Mouse (Mus musculus): ENCODE measurements at regions not wholly inside any gene's neighbourhood (a gene's known extent, or its start where the extent isn't known, plus 50 kb on each side); places are given as distances from the start of the nearest gene placed in this dataset.

DNA sequence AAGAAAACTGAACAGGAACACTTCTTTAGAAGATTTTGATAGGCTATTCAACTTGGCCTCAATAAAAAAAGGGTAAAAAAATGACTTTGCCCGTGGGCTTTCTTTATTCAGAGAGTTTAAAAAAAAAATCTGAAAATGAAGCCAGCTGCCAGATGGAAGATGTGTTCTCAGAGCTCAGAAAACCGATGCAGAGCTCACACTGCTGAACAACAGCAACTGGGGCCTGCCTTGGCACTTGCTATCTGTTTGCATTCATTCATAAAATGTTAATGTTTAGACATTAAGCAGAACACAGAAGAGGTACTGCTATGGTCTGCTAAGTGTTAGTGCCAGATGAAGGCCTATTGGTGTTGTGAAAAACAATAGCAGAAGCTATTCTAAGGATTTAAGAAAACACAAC, 173.8 kb upstream of the Smc2 start:
- no peak for DNase-seq

- no peak for DNase-seq
Measured at GRCm38 (mm10) chr4:52282458-52282857, 156.6 kb upstream of the Smc2 start.

- no peak for DNase-seq
Measured at GRCm38 (mm10) chr4:52284909-52285308, 154.1 kb upstream of the Smc2 start.

GRCm38 (mm10) chr4:52293676-52294075, 145.4 kb upstream of the Smc2 start:
- DNase-seq, result no peak

GRCm38 (mm10) chr4:52299226-52299625, 139.8 kb upstream of the Smc2 start:
- DNase-seq, result no peak

GRCm38 (mm10) chr4:52301653-52302052, 137.4 kb upstream of the Smc2 start:
- DNase-seq, result no peak

- DNase-seq, result no peak
Measured at GRCm38 (mm10) chr4:52324300-52324699, 114.7 kb upstream of the Smc2 start.

DNA sequence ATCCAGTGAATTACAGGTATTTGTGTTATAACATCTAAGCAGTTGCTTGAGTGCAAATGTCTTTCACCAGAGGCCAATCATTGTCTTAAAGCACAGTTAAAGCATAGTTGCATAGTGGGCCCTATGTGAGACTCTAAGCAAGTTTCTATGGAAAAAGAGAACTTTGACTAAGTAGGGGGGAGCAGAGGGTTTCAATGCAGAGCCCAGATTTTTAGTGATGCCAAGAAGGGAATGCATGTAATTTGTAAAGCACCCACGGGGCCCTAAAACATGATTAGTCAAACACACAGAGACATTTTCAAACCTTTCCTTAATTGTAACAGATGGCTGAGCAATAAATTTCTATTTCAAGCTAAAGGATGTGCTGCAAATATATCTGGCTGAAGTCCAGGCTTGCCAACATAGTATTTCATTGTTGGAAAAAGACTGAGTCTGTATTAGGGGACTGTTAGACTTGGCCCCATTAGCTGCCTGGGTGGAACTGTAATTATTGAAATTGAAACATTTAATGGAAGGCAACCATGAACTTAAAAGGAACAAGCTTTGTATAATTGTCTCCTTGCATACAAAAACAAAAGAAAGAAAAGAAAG, 107.6 kb upstream of the Smc2 start:
- peak in 1 of 2 experiments; percentile 13 for DNase-seq

- peak in 1 of 2 experiments; percentile 6 for DNase-seq
Measured at GRCm38 (mm10) chr4:52336365-52337017, 102.6 kb upstream of the Smc2 start.

DNA sequence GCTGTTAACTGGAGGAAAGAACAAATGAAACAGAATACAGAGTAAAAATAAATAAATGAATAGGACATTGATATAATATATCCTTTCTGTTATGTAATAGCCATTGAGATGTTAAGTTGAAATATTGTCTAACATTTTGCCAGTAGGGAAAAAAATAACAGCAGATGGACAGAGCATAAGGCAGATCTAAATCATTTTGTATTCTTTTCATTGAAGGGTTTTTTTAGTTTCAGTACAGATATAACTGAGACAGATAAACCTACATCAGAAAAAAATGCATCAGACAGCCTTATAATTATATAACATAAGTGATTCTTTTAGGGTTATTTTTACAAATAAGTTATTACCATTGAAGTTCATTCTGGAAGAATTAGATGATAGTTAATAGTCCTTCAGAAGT, 97.8 kb upstream of the Smc2 start:
- DNase-seq, result no peak

DNA sequence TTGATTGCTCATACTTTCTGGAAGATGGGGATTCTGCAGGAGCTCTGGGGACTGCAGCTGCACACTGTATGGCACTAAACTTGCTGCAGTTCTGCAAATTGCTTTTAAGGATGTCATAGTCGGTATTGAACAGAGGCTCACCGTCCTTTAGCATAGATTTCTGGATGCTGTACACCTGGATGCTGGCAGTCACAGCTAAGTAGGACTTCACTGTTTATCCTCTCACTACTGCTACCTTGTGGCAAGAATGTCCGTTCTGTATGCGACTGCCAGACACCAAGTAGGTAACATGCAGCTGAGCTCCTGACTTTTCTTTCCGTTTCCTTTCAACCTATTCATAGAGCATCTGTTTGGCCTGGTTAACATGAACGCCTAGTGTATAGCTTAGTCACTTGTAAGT, 77.3 kb upstream of the Smc2 start:
- DNase-seq, result no peak

DNA sequence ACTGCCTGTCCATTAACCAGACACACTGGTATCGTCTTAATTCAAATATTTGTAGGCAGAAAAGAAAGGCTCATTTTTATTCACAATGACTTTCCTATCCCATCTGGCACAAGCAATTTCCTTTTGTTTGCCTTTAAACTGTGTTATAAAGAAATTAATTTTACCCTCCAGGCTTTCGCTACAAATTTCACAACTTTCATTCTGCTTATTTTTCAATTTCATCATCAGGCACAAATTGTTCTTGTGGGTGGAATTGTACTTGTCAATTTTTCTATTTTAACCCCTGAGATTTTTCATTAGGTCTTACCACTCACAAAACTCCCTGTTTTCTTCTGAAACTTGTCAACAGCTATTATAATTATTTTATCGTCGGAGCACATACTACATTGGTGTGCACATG, 73.2 kb upstream of the Smc2 start:
- no peak for DNase-seq

DNA sequence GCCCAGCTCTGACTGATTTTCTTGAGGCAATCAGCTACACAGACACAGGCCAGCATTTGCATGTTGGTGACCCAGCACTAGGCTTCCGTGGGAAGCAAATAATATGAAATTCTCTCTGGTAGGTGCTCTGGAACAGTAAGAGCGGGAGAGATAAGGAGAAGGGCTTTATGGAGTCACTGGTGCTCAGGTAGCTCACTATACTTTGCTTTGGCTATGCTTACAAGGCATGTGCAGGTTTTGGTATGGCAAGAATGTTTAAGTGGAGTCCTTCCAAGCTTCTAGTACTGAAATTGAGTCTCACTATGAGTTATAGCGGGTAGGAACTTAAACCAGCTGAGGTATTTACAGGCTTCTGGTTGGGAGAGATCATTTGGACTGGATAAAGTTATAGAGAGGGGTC, 70.5 kb upstream of the Smc2 start:
- no peak for DNase-seq

All from cerebellum, postnatal 36 days (tissue).